Mouse (Mus musculus) ES-E14 (cell line): Measurements from ENCODE around the gene Eddm3b. TPM values are rescaled to one million over a fixed set of nuclear protein-coding genes. Genes with fewer than 3 reads are reported as not detected.

Experiments
- DNase-seq: peaks from one replicate; pipeline ENCODE4 v3.0.0-alpha.2; 2013; ENCODE audit warnings: low read depth, low spot score
- H3K27ac ChIP-seq: 2 replicates; pipeline ENCODE4 v1.5.1; 2012; ENCODE audit warnings: low read depth, mild to moderate bottlenecking, low read length, moderate library complexity, mixed read lengths; ENCODE audit not compliant: poor library complexity, insufficient read depth, severe bottlenecking
- H3K36me3 ChIP-seq: 2 replicates; pipeline ENCODE4 v1.6.1; 2012; ENCODE audit warnings: mild to moderate bottlenecking, low read length, moderate library complexity, mixed read lengths; ENCODE audit not compliant: control insufficient read depth, poor library complexity, insufficient read depth, severe bottlenecking
- H3K4me1 ChIP-seq, 2 experiments: fragments of 150-350 bp in 1 of 2; sonication (generic) in 1 of 2; 2 replicates each; pipeline ENCODE4 v1.6.1; 2012; ENCODE audit warnings: low read length in 2 of 2, mild to moderate bottlenecking in 1 of 2, mixed read lengths in 1 of 2; ENCODE audit not compliant: control insufficient read depth in 2 of 2, insufficient read depth in 2 of 2, poor library complexity in 1 of 2
- H3K4me3 ChIP-seq, 2 experiments: fragments of 150-350 bp in 1 of 2; sonication (generic) in 1 of 2; 2 replicates each; pipeline ENCODE4 v1.5.1; 2012; ENCODE audit warnings: low read length in 2 of 2, low read depth in 1 of 2, mild to moderate bottlenecking in 1 of 2, mixed read lengths in 1 of 2; ENCODE audit not compliant: insufficient read depth in 1 of 2, poor library complexity in 1 of 2, severe bottlenecking in 1 of 2
- H3K9ac ChIP-seq: 2 replicates; pipeline ENCODE4 v1.6.1; 2012; ENCODE audit warnings: low read depth, mild to moderate bottlenecking, low read length, mixed read lengths; ENCODE audit not compliant: poor library complexity, insufficient read depth, severe bottlenecking
- H3K9me3 ChIP-seq: fragments of 150-350 bp; sonication (generic); 2 replicates; pipeline ENCODE4 v1.6.1; 2012; ENCODE audit warnings: low read depth, mild to moderate bottlenecking, low read length; ENCODE audit not compliant: control insufficient read depth, insufficient read depth
- CHD2 ChIP-seq: IDR thresholded peaks from 2 replicates; pipeline ENCODE4 v1.6.1; 2014; ENCODE audit warnings: mild to moderate bottlenecking, low read depth, low read length, inconsistent platforms
- HCFC1 ChIP-seq: IDR thresholded peaks from 2 replicates; pipeline ENCODE4 v1.6.1; 2012; ENCODE audit warnings: low read length, inconsistent platforms, borderline replicate concordance; ENCODE audit not compliant: insufficient read depth
- MAFK ChIP-seq: IDR thresholded peaks from 2 replicates; pipeline ENCODE4 v1.6.1; 2014; ENCODE audit warnings: mild to moderate bottlenecking, low read depth, low read length, inconsistent platforms; ENCODE audit not compliant: insufficient read depth
- ZC3H11A ChIP-seq: IDR thresholded peaks from 2 replicates; pipeline ENCODE4 v1.6.1; 2012; ENCODE audit warnings: low read depth, mild to moderate bottlenecking, inconsistent platforms, low read length, borderline replicate concordance
- ZNF384 ChIP-seq: IDR thresholded peaks from 2 replicates; pipeline ENCODE4 v1.6.1; 2012; ENCODE audit warnings: low read depth, low read length, inconsistent platforms
- in situ Hi-C, 2 experiments: fragments of 600-800 bp; cut with MboI; formaldehyde crosslinking; loops; one replicate each; pipeline ENCODE4 v1.15.1; 2025; ENCODE audit warnings: low sequenced_read_pairs in 2 of 2, inconsistent platforms in 1 of 2; ENCODE audit not compliant: unreplicated experiment in 2 of 2
- total RNA-seq: library from RNA; depleted of rRNA; stranded (reverse); fragments of 300-350 nt; gene quantifications from 2 replicates; pipeline ENCODE4 v1.2.3, GENCODE M21; 2012

The Eddm3b gene
- total RNA-seq, 1 experiment = not detected

GRCm38 (mm10) chr14:51088970-51089673 is 25.1 kb upstream of the Eddm3b start:
- peak overlapping the region; percentile 85 for H3K9ac ChIP-seq
- H3K4me1 ChIP-seq = peaks cover 0 to 2% of the 10 kb centered on the region in 2 experiments; a peak in 1 of 4 replicates
- DNase-seq = peak; percentile 97
- H3K27ac ChIP-seq = peak overlapping the region; percentile 65; the same call in 1 of the 2 replicates
- H3K36me3 ChIP-seq = no peaks in the 10 kb centered on the region
- in situ Hi-C loops = loop anchor here in 1 of 2 experiments (25.0 kb wide), 1 partner anchor 673 kb away; the partner anchor contains the start of gene Ang4
- TF ChIP-seq HCFC1 (peak; percentile 12; the same call in 1 of the 2 replicates), ZC3H11A (no peak), MAFK (peak; percentile 97)
- H3K4me3 ChIP-seq = peak overlapping the region; percentile 78 to 92
- H3K9me3 ChIP-seq = no peaks in the 10 kb centered on the region

DNA sequence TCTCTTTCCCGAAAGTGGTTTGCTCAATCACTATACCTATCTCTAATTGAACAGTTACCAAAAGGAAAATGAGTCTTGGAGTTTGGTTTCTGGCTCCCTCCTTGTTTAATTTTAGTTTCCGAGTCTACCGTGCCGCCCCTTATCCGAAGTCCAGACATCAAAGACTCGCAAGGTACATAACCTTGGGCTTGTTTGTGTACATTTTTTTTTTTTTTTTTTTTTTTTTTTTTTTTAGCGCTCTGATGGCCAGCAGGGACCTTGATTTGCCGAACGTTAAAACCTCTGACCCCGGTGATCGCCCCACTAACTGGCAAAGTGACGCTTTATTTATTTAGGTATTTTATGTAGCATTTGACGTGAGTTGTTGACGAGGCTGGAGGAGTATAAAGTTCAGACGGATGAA is 24.6 kb upstream of the Eddm3b start:
- H3K4me1 ChIP-seq = peaks cover 0 to 2% of the 10 kb centered on the region in 2 experiments; a peak in 1 of 4 replicates
- H3K36me3 ChIP-seq = no peaks in the 10 kb centered on the region
- in situ Hi-C loops = loop anchor here (10.0 to 25.0 kb wide), 2 partner anchors 673 to 685 kb away; partner anchors contain the start of gene Ang4 (in 2 of the 2)
- no peak overlapping the region for H3K27ac ChIP-seq
- TF ChIP-seq MAFK = no peak
- TF ChIP-seq ZNF384 = no peak
- TF ChIP-seq CHD2 = no peak
- no peak for TF ChIP-seq ZC3H11A
- TF ChIP-seq HCFC1 = no peak
- H3K9ac ChIP-seq = peak overlapping the region; percentile 52; the same call in 1 of the 2 replicates
- H3K4me3 ChIP-seq = peak overlapping the region; percentile 78 to 92
- no peaks in the 10 kb centered on the region for H3K9me3 ChIP-seq
- DNase-seq = no peak

GRCm38 (mm10) chr14:51090077-51090781 is 24.0 kb upstream of the Eddm3b start:
- Histone ChIP-seq H3K27ac (no peak overlapping the region; the same call in 1 of the 2 replicates), H3K4me1 (peaks cover 0 to 2% of the 10 kb centered on the region in 2 experiments; a peak in 1 of 4 replicates), H3K9me3 (no peaks in the 10 kb centered on the region), H3K4me3 (peak overlapping the region; percentile 78 to 92), H3K36me3 (no peaks in the 10 kb centered on the region), H3K9ac (peak overlapping the region; percentile 52)
- TF ChIP-seq MAFK (peak; percentile 79), ZNF384 (no peak), HCFC1 (0 out of 2 replicates have a peak, but pooled peaks have one; percentile 29), ZC3H11A (no peak)
- peak; percentile 75 for DNase-seq
- in situ Hi-C loops = loop anchor here (10.0 to 25.0 kb wide), 2 partner anchors 672 to 685 kb away; partner anchors contain the start of gene Ang4 (in 2 of the 2)

DNA sequence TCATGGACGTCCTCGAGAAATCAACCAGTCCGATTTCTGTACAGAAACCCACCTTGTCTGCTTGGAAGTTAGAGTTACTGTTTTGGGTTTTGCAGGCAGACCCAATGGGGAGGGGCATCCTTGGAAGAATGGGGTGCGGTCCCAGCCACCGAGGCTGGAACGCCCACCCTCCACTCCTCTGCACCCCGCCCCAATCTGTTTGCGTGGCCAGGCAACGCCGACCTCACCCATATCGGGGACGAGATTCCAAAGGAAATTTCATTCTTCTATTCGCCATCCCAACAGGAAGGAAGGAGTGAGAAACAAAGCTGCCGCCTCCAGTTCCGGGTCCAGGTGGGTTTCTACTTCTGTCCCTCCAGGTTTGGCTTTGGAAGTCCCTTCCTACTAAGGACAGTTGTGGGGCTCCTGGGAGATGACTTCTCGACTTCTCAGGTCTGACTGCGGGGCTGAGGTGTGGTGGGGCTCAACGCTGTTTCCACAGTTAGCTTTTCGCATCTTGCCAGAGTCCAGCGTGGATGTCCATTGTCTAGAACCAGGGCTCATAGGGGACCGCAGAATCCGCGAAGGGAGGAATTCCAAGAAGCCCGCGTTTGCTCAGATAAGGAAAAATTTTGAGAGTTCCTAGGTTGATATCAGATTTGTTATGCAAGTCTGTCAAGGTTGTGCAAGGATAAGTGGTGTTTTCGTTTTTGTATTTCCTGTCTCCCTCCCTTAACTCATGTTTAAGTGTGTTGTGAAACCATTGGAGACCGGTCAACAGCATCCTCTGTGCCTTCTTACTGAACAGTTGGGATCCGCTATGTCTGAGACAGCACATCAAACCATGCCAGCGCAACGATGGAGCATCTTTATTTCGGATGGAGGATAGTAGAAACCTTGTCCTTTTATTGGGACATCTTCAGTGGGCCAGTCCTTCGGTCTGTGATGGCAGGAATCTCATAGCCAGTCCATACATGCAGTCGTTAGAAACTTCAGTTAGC is 23.0 kb upstream of the Eddm3b start, which contains the start of the genes Rnase4 and Ang:
Gene Rnase4 (plus strand): TSS at position 157 of the 980 bp plus-strand sequence.
Gene Ang (plus strand): TSS at position 230 of the 980 bp plus-strand sequence.
- H3K4me3 ChIP-seq = peak within 1 kb of the TSS; percentile 78 to 92
- H3K27ac ChIP-seq = peak within 1 kb of the TSS; percentile 24; the same call in 1 of the 2 replicates
- H3K36me3 ChIP-seq = no peaks in the 10 kb centered on the region
- TF ChIP-seq CHD2 (no peak), ZNF384 (no peak), ZC3H11A (no peak), HCFC1 (no peak), MAFK (no peak)
- peak; percentile 60 for DNase-seq
- peak within 1 kb of the TSS; percentile 52 for H3K9ac ChIP-seq
- no peaks in the 10 kb centered on the region for H3K9me3 ChIP-seq
- in situ Hi-C loops = loop anchor here (10.0 to 25.0 kb wide), 2 partner anchors 671 to 684 kb away; partner anchors contain the start of gene Ang4 (in 2 of the 2)
- peaks cover 0 to 2% of the 10 kb centered on the region in 2 experiments; a peak in 1 of 4 replicates for H3K4me1 ChIP-seq
